Mouse (Mus musculus): ENCODE data around the gene Slc2a1.

- no peak for TF ChIP-seq TAL1 (IDR thresholded peaks at IDR 0.05; ENCODE audit: low read length)
- no peak for TF ChIP-seq GATA1 (IDR thresholded peaks at IDR 0.05; ENCODE audit: low read length)
Measured at GRCm38 (mm10) chr4:119129096-119129495, 20.6 kb downstream of the Slc2a1 start.
